Mouse (Mus musculus) liver, embryonic 12.5 days (tissue): Measurements from ENCODE around the gene Pam. TPM values are rescaled to one million over a fixed set of nuclear protein-coding genes. Genes with fewer than 3 reads are reported as not detected.

Experiments used
- ATAC-seq: fragments of 200-750 bp; cut with Nextera tagmentation; 2 replicates; pipeline ENCODE4 v1.8.0; 2017; ENCODE audit warnings: moderate number of reproducible peaks, mild to moderate bottlenecking, moderate library complexity
- H3K27ac ChIP-seq: fragments of 300-500 bp; sonication (generic); 2 replicates; pipeline ENCODE4 v1.5.1; 2016; ENCODE audit warnings: mild to moderate bottlenecking
- H3K27me3 ChIP-seq: fragments of 300-500 bp; sonication (generic); replicated peaks from 2 replicates; pipeline ENCODE4 v1.6.1; 2016; ENCODE audit warnings: mild to moderate bottlenecking, moderate library complexity
- H3K36me3 ChIP-seq: fragments of 300-500 bp; sonication (generic); 2 replicates; pipeline ENCODE4 v1.6.1; 2016; ENCODE audit warnings: mild to moderate bottlenecking, moderate library complexity
- H3K4me1 ChIP-seq: fragments of 300-500 bp; sonication (generic); 2 replicates; pipeline ENCODE4 v1.6.1; 2016
- H3K4me2 ChIP-seq: fragments of 300-500 bp; sonication (generic); 2 replicates; pipeline ENCODE4 v1.6.1; 2016; ENCODE audit warnings: mild to moderate bottlenecking, moderate library complexity
- H3K4me3 ChIP-seq: fragments of 300-500 bp; sonication (generic); 2 replicates; pipeline ENCODE4 v1.5.1; 2016; ENCODE audit warnings: mild to moderate bottlenecking, moderate library complexity
- H3K9ac ChIP-seq: fragments of 300-500 bp; sonication (generic); 2 replicates; pipeline ENCODE4 v1.6.1; 2016; ENCODE audit warnings: mild to moderate bottlenecking, moderate library complexity
- H3K9me3 ChIP-seq: fragments of 300-500 bp; sonication (generic); replicated peaks from 2 replicates; pipeline ENCODE4 v1.6.1; 2016; ENCODE audit warnings: mild to moderate bottlenecking, moderate library complexity
- WGBS: fragments of 180-500 bp; shearing (Covaris S2); methylation state at CpG from one replicate; pipeline ENCODE4 v1.1.7; 2016; ENCODE audit not compliant: insufficient replicate concordance; 5-methylcytosine and 5-hydroxymethylcytosine counted together
- polyA plus RNA-seq: library from polyadenylated mRNA; unstranded; fragments of >200 nt; fragmentation: Nextera tagmentation; extraction: Ambion mirVana; gene quantifications from 2 replicates; pipeline ENCODE4 v1.2.1, GENCODE M21; 2016

Pam gene
- polyA plus RNA-seq, 1 experiment from 2014 or later = 11.3 TPM

- Histone ChIP-seq H3K36me3 (no peaks in the 10 kb centered on the region), H3K27ac (no peak overlapping the region), H3K9ac (no peak overlapping the region), H3K27me3 (no peaks in the 10 kb centered on the region), H3K4me3 (no peak overlapping the region), H3K4me2 (no peak overlapping the region), H3K4me1 (no peaks in the 10 kb centered on the region), H3K9me3 (no peaks in the 10 kb centered on the region)
- ATAC-seq = no peak
- 68% methylated on average over 4 of the region's 4 CpGs for WGBS
Measured at GRCm38 (mm10) chr1:97943908-97944608, 151.4 kb downstream of the Pam start.

GRCm38 (mm10) chr1:97943402-97943801 is 152.0 kb downstream of the Pam start:
- H3K27ac ChIP-seq = no peak overlapping the region
- H3K9ac ChIP-seq = no peak overlapping the region
- no peak overlapping the region for H3K4me3 ChIP-seq
- no peaks in the 10 kb centered on the region for H3K9me3 ChIP-seq
- ATAC-seq = no peak
- H3K27me3 ChIP-seq = no peaks in the 10 kb centered on the region
- no peaks in the 10 kb centered on the region for H3K4me1 ChIP-seq
- WGBS = 69% methylated on average over 4 of the region's 4 CpGs
- no peaks in the 10 kb centered on the region for H3K36me3 ChIP-seq
- H3K4me2 ChIP-seq = no peak overlapping the region

GRCm38 (mm10) chr1:97942966-97943365 is 152.5 kb downstream of the Pam start:
- no peaks in the 10 kb centered on the region for H3K9me3 ChIP-seq
- no peak for ATAC-seq
- no peaks in the 10 kb centered on the region for H3K4me1 ChIP-seq
- 40% methylated on average over 2 of the region's 2 CpGs for WGBS
- H3K36me3 ChIP-seq = no peaks in the 10 kb centered on the region
- no peak overlapping the region for H3K4me2 ChIP-seq
- no peak overlapping the region for H3K27ac ChIP-seq
- H3K4me3 ChIP-seq = no peak overlapping the region
- no peak overlapping the region for H3K9ac ChIP-seq
- no peaks in the 10 kb centered on the region for H3K27me3 ChIP-seq

GRCm38 (mm10) chr1:97938586-97938985 is 156.9 kb downstream of the Pam start:
- WGBS = 75% methylated on average over 3 of the region's 3 CpGs
- no peak overlapping the region for H3K9ac ChIP-seq
- H3K27ac ChIP-seq = no peak overlapping the region
- H3K27me3 ChIP-seq = no peaks in the 10 kb centered on the region
- ATAC-seq = no peak
- H3K36me3 ChIP-seq = no peaks in the 10 kb centered on the region
- H3K4me1 ChIP-seq = no peaks in the 10 kb centered on the region
- no peak overlapping the region for H3K4me2 ChIP-seq
- H3K4me3 ChIP-seq = no peak overlapping the region
- no peaks in the 10 kb centered on the region for H3K9me3 ChIP-seq

- no peak for ATAC-seq
- Histone ChIP-seq H3K9ac (no peak overlapping the region), H3K27ac (no peak overlapping the region), H3K27me3 (no peaks in the 10 kb centered on the region), H3K36me3 (no peaks in the 10 kb centered on the region), H3K4me3 (no peak overlapping the region), H3K4me2 (no peak overlapping the region), H3K9me3 (no peaks in the 10 kb centered on the region), H3K4me1 (no peaks in the 10 kb centered on the region)
- WGBS = 61% methylated on average over 3 of the region's 3 CpGs
Measured at GRCm38 (mm10) chr1:97938053-97938452, 157.4 kb downstream of the Pam start.

GRCm38 (mm10) chr1:97934940-97935339 is 160.5 kb downstream of the Pam start:
- H3K27ac ChIP-seq = no peak overlapping the region
- no peak overlapping the region for H3K4me2 ChIP-seq
- no peak overlapping the region for H3K9ac ChIP-seq
- no peaks in the 10 kb centered on the region for H3K27me3 ChIP-seq
- H3K36me3 ChIP-seq = no peaks in the 10 kb centered on the region
- H3K4me1 ChIP-seq = no peaks in the 10 kb centered on the region
- no peak for ATAC-seq
- H3K4me3 ChIP-seq = no peak overlapping the region
- H3K9me3 ChIP-seq = no peaks in the 10 kb centered on the region

- Histone ChIP-seq H3K9me3 (no peaks in the 10 kb centered on the region), H3K4me1 (no peaks in the 10 kb centered on the region), H3K36me3 (no peaks in the 10 kb centered on the region), H3K27me3 (no peaks in the 10 kb centered on the region), H3K27ac (no peak overlapping the region), H3K4me3 (no peak overlapping the region), H3K4me2 (no peak overlapping the region), H3K9ac (no peak overlapping the region)
- no peak for ATAC-seq
- 74% methylated on average over 4 of the region's 4 CpGs for WGBS
Measured at GRCm38 (mm10) chr1:97931220-97931619, 164.2 kb downstream of the Pam start.

- H3K27ac ChIP-seq = no peak overlapping the region
- no peak overlapping the region for H3K9ac ChIP-seq
- H3K4me3 ChIP-seq = no peak overlapping the region
- no peak overlapping the region for H3K4me2 ChIP-seq
- H3K9me3 ChIP-seq = no peaks in the 10 kb centered on the region
- 62% methylated on average over 4 of the region's 4 CpGs for WGBS
- no peak for ATAC-seq
- H3K4me1 ChIP-seq = no peaks in the 10 kb centered on the region
- no peaks in the 10 kb centered on the region for H3K27me3 ChIP-seq
- H3K36me3 ChIP-seq = no peaks in the 10 kb centered on the region
Measured at GRCm38 (mm10) chr1:97929415-97930028, 165.9 kb downstream of the Pam start.

- WGBS = 70% methylated on average over 7 of the region's 7 CpGs
- no peak for ATAC-seq
Measured at GRCm38 (mm10) chr1:97926789-97927188, 168.7 kb downstream of the Pam start.

GRCm38 (mm10) chr1:97926017-97926540 is 169.4 kb downstream of the Pam start:
- Histone ChIP-seq H3K4me3 (no peak overlapping the region), H3K9ac (no peak overlapping the region), H3K4me1 (no peaks in the 10 kb centered on the region), H3K9me3 (no peaks in the 10 kb centered on the region), H3K4me2 (no peak overlapping the region), H3K27ac (no peak overlapping the region), H3K27me3 (no peaks in the 10 kb centered on the region), H3K36me3 (no peaks in the 10 kb centered on the region)
- no peak for ATAC-seq
- 60% methylated on average over 2 of the region's 2 CpGs for WGBS

More at GRCm38 (mm10) chr1:97926789-97927188, 168.7 kb downstream of the Pam start:
- no peaks in the 10 kb centered on the region for H3K9me3 ChIP-seq
- no peaks in the 10 kb centered on the region for H3K36me3 ChIP-seq
- H3K9ac ChIP-seq = no peak overlapping the region
- no peak overlapping the region for H3K4me3 ChIP-seq
- no peak overlapping the region for H3K4me2 ChIP-seq
- no peak overlapping the region for H3K27ac ChIP-seq
- H3K27me3 ChIP-seq = no peaks in the 10 kb centered on the region
- H3K4me1 ChIP-seq = no peaks in the 10 kb centered on the region

GRCm38 (mm10) chr1:97922395-97922794 is 173.1 kb downstream of the Pam start:
- H3K4me1 ChIP-seq = no peaks in the 10 kb centered on the region
- ATAC-seq = no peak
- no peak overlapping the region for H3K9ac ChIP-seq
- H3K27me3 ChIP-seq = no peaks in the 10 kb centered on the region
- WGBS = 77% methylated on average over 6 of the region's 6 CpGs
- no peak overlapping the region for H3K27ac ChIP-seq
- no peak overlapping the region for H3K4me2 ChIP-seq
- H3K9me3 ChIP-seq = no peaks in the 10 kb centered on the region
- no peak overlapping the region for H3K4me3 ChIP-seq
- no peaks in the 10 kb centered on the region for H3K36me3 ChIP-seq

- no peak overlapping the region for H3K27ac ChIP-seq
- no peak overlapping the region for H3K9ac ChIP-seq
- H3K4me1 ChIP-seq = no peaks in the 10 kb centered on the region
- 62% methylated on average over 1 of the region's 1 CpGs for WGBS
- no peak overlapping the region for H3K4me2 ChIP-seq
- H3K9me3 ChIP-seq = no peaks in the 10 kb centered on the region
- no peaks in the 10 kb centered on the region for H3K27me3 ChIP-seq
- H3K36me3 ChIP-seq = no peaks in the 10 kb centered on the region
- no peak overlapping the region for H3K4me3 ChIP-seq
- ATAC-seq = no peak
Measured at GRCm38 (mm10) chr1:97921886-97922285, 173.6 kb downstream of the Pam start.
